Mouse (Mus musculus) brain, embryonic 14.5 days (tissue): ENCODE measurements around the gene Dcaf10. TPM values are rescaled to one million over a fixed set of nuclear protein-coding genes. Genes with fewer than 3 reads are reported as not detected.

Source experiments
- DNase-seq: peaks from one replicate; pipeline ENCODE4 v3.0.0-alpha.2; 2011; ENCODE audit warnings: low read depth
- CTCF ChIP-seq: fragments of 200-500 bp; IDR thresholded peaks from 2 replicates; pipeline ENCODE4 v1.5.1; 2012; ENCODE audit warnings: inconsistent platforms, mild to moderate bottlenecking, moderate library complexity, borderline replicate concordance; ENCODE audit not compliant: insufficient read depth, insufficient read length; ENCODE audit errors: extremely low read depth
- POLR2A ChIP-seq: fragments of 200-500 bp; IDR thresholded peaks from 2 replicates; pipeline ENCODE4 v1.6.1; 2012; ENCODE audit warnings: mild to moderate bottlenecking, inconsistent platforms, borderline replicate concordance; ENCODE audit not compliant: poor library complexity, insufficient read depth, insufficient read length, severe bottlenecking; ENCODE audit errors: extremely low read depth
- polyA plus RNA-seq: library from polyadenylated mRNA; depleted of rRNA; stranded (reverse); fragments of >200 nt; gene quantifications from 2 replicates; pipeline ENCODE4 v1.2.3, GENCODE M21; 2012; rRNA removed

Gene Dcaf10
- polyA plus RNA-seq, 1 experiment: 13.3 TPM

DNA sequence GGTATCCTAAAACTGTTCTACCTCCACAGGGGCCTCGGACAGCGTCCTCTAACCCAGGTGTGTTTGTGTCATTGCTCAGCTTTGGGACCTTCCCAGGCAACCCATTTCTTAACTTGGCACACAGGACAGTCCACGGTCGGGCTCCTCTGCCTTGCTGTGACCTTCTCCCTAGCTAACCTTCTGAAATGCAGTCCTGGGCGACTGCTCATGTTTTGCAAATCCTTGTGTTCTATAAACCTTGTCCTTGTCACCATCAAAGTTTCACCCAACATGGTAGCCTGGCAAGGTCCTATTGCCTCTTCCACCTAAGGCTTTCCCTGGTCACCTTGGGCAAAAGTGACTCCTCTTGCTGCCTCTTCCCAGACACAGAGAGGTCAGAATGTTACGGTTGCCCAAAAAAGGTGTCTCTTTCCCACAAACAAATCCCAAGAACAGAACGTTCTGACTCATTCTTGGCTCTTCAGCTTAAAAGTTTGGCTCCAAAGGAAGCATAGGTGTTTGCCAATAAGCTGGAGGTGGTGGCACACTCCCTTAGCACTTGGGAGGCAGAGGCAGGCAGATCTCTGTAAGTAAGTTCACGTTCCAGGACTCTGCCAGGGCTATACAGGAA is 69.4 kb downstream of the Dcaf10 start:
- TF ChIP-seq POLR2A: no peak
- TF ChIP-seq CTCF: no peak
- no peak for DNase-seq

- DNase-seq: no peak
- TF ChIP-seq CTCF (no peak), POLR2A (no peak)
These were observed 70.7 kb downstream of the Dcaf10 start for GRCm38 (mm10) chr4:45412433-45413192.

DNA sequence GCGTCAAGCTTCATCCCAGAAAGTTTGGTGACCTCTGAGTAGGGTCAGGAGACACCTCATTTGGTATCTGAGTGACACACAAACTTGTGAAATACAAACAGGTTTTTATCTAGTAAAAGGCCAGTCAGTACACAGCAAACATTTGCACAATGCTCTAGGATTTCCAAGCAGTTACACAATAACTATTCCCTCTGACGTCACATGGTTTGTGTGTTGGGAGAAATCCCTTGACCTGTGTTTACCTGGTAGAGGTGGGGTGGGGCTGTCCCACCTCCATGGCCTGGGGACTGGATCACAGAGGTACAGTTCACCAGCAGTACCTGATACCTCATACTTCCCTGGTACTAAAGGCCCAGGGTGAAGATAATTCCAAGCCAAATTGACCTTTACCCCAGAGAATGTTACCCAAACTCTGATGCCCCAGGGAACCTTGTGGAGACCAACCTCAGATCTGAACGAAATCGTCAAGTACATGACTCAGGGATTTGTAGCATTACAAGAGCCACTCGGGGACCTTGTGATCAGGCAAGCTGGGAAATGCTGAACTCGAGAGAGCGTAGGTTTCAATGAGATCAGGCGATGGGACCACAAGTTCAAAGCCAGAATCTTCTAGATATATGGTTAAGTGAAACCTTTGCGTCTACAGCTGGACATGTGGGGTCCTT is 71.9 kb downstream of the Dcaf10 start:
- TF ChIP-seq POLR2A (no peak), CTCF (no peak)
- DNase-seq: no peak

GRCm38 (mm10) chr4:45416314-45416713 is 74.4 kb downstream of the Dcaf10 start:
- no peak for DNase-seq
- TF ChIP-seq CTCF (no peak), POLR2A (no peak)

- peak; percentile 84 for DNase-seq
- TF ChIP-seq CTCF (peak; percentile 79), POLR2A (no peak)
These were observed 76.5 kb downstream of the Dcaf10 start for GRCm38 (mm10) chr4:45418229-45418950.

GRCm38 (mm10) chr4:45419051-45419450 is 77.2 kb downstream of the Dcaf10 start:
- DNase-seq: no peak
- TF ChIP-seq CTCF: no peak

DNA sequence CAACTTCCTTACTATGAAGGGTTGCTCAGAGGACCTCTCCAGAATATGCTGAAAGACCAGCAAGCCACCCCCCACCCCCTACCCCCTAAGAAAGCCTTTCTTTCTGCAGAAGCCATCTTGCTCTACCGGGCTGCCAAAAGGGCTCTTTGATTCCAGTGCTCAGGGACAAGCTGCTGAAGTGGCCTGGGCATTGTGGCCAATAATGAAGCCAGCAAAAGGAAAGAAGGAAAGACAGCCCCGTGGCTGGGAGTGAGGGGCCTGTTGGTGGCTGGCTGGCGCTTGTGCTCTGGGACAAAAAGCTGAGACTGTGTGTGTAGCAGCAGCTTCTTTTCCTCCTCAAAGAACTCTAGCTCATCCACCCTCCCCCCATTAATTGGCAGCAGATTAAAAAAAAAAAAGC is 78.8 kb downstream of the Dcaf10 start:
- TF ChIP-seq CTCF (no peak), POLR2A (no peak)
- peak; percentile 81 for DNase-seq

GRCm38 (mm10) chr4:45421519-45422260 is 79.8 kb downstream of the Dcaf10 start:
- no peak for DNase-seq

DNA sequence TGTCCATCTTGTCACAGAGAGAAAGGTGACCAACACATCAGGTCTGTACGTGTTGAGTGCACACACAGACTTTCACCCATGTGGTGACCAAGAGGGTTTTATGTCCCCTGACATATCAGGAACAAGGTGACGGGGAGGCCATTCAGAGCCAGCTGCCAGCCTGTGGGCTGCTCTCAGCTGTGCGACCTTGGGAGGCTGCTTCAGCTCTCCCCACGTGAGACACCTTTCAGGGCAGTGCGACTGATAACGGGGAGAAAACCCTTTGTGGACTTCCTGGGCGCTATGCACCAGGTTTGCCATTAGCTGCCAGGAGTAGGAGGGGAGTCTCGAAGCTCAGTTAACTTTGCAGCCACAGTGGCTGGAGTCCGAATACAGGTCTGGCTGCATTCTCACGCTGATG is 80.7 kb downstream of the Dcaf10 start:
- DNase-seq: no peak
- no peak for TF ChIP-seq POLR2A
- no peak for TF ChIP-seq CTCF

More at GRCm38 (mm10) chr4:45421519-45422260, 79.8 kb downstream of the Dcaf10 start:
- TF ChIP-seq CTCF: no peak
- no peak for TF ChIP-seq POLR2A

- no peak for DNase-seq
- TF ChIP-seq POLR2A (no peak), CTCF (no peak)
These were observed 81.5 kb downstream of the Dcaf10 start for GRCm38 (mm10) chr4:45423406-45423805.

DNA sequence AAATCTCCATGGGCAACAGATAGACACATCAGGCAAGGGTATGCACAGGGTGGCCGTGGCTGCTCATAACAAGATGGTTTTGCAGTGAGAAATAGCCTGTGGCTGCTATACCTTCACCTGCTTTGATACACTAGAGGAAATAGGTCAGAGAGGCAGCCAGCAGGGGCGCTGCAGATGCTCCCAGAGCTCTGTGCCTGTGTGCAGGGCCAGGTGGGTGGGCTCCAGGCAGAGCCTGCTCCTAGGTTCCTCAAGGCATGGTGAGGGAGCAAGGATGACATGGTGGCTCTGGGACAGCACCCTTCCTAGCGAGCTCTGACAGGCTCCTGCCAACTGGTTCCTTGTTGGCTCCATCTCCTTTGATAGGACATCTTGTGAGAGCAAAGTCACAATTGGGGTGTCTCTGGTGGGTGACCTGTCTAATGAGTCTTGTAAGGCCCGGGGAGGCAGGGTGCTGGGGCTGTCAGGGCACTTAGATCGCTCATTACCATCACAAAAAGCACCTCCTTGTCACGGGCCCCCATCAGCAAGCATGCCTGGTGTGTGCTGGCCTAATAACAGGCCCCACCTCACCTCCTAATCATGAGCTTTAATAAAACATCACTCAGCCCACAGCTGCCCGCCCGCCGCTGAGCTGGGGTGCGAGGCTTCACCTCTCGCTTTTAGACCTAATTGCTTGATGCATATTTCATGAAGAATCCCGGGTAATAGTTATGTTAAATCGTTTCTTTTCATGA is 85.0 kb downstream of the Dcaf10 start:
- TF ChIP-seq CTCF (peak; percentile 59; the same call in 1 of the 2 replicates), POLR2A (no peak)
- peak; percentile 89 for DNase-seq

Other genes with a start within 250 kb of the Dcaf10 start
- gene Tomm5, start 234.0 kb upstream of the Dcaf10 start, polyA plus RNA-seq: 112 and 144 TPM in 2 replicates
- 1.1 and 2.2 TPM in 2 replicates for gene Frmpd1, start 157.2 kb upstream of the Dcaf10 start, polyA plus RNA-seq
- gene Trmt10b, start 45.0 kb upstream of the Dcaf10 start, polyA plus RNA-seq: 11.8 and 13.6 TPM in 2 replicates
- 32.3 and 38.4 TPM in 2 replicates for gene Exosc3, start 631 bp downstream of the Dcaf10 start, polyA plus RNA-seq
- gene Slc25a51, start 66.7 kb downstream of the Dcaf10 start, polyA plus RNA-seq: 130 and 146 TPM in 2 replicates
- 36.4 and 47.2 TPM in 2 replicates for gene Shb, start 190.4 kb downstream of the Dcaf10 start, polyA plus RNA-seq